Mouse (Mus musculus) ES-Bruce4 (cell line): ENCODE results near the gene Aen.

Experiments
- CTCF ChIP-seq: IDR thresholded peaks from one replicate; pipeline ENCODE4 v1.8.1; 2011; ENCODE audit warnings: low read depth, low read length
- EP300 ChIP-seq: IDR thresholded peaks from 2 replicates; pipeline ENCODE4 v1.6.1; 2011; ENCODE audit warnings: low read depth, low read length; ENCODE audit not compliant: insufficient read depth
- POLR2A ChIP-seq: IDR thresholded peaks from one replicate; pipeline ENCODE4 v1.8.1; 2011; ENCODE audit warnings: low read length; ENCODE audit not compliant: insufficient read depth

DNA sequence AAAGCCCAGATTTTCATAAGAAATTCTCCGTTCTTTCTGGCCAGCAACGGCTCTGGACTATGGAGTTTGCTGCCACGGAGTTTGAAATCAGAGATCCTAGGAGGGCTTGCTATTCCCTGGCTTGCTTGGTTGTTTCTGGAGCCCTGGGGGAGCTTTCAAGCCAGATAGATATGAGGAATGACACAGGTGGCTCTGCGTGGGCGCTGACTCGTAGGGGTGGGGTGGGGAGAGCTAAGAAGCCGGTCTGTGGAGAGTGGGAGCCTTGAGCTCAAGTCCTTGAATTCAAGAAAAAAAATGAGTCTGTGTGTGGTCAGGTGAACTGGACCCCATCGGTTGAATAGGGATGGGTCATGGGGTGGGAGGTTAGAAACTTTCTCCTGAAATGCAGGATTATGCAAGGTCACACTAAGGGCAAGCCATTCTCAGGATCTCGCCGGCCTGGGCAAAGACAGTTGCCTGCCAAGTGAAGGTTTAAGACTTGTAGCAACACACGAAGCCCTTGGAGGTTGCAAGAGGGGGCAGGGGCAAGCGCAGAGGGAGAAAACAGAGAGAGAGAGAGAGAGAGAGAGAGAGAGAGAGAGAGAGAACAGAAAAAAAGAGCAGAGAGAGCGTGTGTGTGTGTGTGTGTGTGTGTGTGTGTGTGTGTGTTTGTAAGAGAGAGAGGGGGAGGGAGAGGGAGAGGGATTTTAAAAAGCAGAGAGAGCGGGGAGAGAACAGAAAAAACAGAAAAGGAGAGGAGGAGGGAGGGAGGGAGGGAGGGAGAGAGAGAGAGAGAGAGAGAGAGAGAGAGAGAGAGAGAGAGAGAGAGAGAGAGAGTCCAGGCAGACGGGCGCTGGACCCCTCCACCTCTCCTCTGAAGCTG is 13.8 kb upstream of the Aen start:
- no peak for TF ChIP-seq POLR2A
- TF ChIP-seq CTCF: no peak
- TF ChIP-seq EP300: no peak
